Mouse (Mus musculus) small intestine, adult 2 months (tissue): Measurements from ENCODE around the gene 2310039H08Rik. TPM values are rescaled to one million over a fixed set of nuclear protein-coding genes. Genes with fewer than 3 reads are reported as not detected.

Experiments
- H3K27ac ChIP-seq: fragments of 200-500 bp; 2 replicates; pipeline ENCODE4 v1.5.1; 2012; ENCODE audit warnings: low read depth, low read length, control low read depth, inconsistent platforms; ENCODE audit not compliant: insufficient read depth
- H3K27me3 ChIP-seq: fragments of 200-500 bp; 2 replicates; pipeline ENCODE4 v1.6.1; 2012; ENCODE audit warnings: mild to moderate bottlenecking, moderate library complexity, low read length, inconsistent platforms; ENCODE audit not compliant: control insufficient read depth, insufficient read depth
- H3K36me3 ChIP-seq: fragments of 200-500 bp; 2 replicates; pipeline ENCODE4 v1.6.1; 2012; ENCODE audit warnings: mild to moderate bottlenecking, low read length, control low read depth, inconsistent platforms; ENCODE audit not compliant: control insufficient read depth, insufficient read depth
- H3K4me1 ChIP-seq: fragments of 200-500 bp; 2 replicates; pipeline ENCODE4 v1.6.1; 2012; ENCODE audit warnings: low read length, inconsistent platforms, mixed read lengths; ENCODE audit not compliant: control insufficient read depth, insufficient read depth, insufficient read length
- H3K4me3 ChIP-seq: fragments of 200-500 bp; 2 replicates; pipeline ENCODE4 v1.5.1; 2012; ENCODE audit warnings: low read depth, mild to moderate bottlenecking, control low read depth, inconsistent platforms, low read length, moderate library complexity
- CTCF ChIP-seq: fragments of 200-500 bp; IDR thresholded peaks from 2 replicates; pipeline ENCODE4 v1.5.1; 2012; ENCODE audit warnings: low read depth, mild to moderate bottlenecking, control low read depth, inconsistent platforms, low read length, moderate library complexity, mixed read lengths; ENCODE audit not compliant: insufficient replicate concordance, insufficient read length; ENCODE audit errors: extremely low read depth
- POLR2A ChIP-seq: fragments of 200-500 bp; IDR thresholded peaks from 2 replicates; pipeline ENCODE4 v1.6.1; 2012; ENCODE audit warnings: low read depth, mild to moderate bottlenecking, control low read depth, inconsistent platforms, low read length, moderate library complexity
- WGBS: fragments of 180-500 bp; shearing (Covaris S2); methylation state at CpG from one replicate; pipeline ENCODE4 v1.1.7; 2018; 5-methylcytosine and 5-hydroxymethylcytosine counted together
- polyA plus RNA-seq: library from polyadenylated mRNA; depleted of rRNA; stranded (reverse); fragments of >200 nt; gene quantifications from 2 replicates; pipeline ENCODE4 v1.2.3, GENCODE M21; 2012

The 2310039H08Rik gene
- polyA plus RNA-seq, 1 experiment: 107 TPM

GRCm38 (mm10) chr17:46773278-46774130 is 1.1 kb downstream of the 2310039H08Rik start:
- H3K27me3 ChIP-seq: no peaks in the 10 kb centered on the region
- peaks cover 31% of the 10 kb centered on the region for H3K36me3 ChIP-seq
- H3K4me1 ChIP-seq: no peaks in the 10 kb centered on the region; the same call in 1 of the 2 replicates
- TF ChIP-seq CTCF (peak; percentile 50; the same call in 1 of the 2 replicates), POLR2A (no peak)
- peak overlapping the region; percentile 79 for H3K4me3 ChIP-seq
- H3K27ac ChIP-seq: peak overlapping the region; percentile 50
- 7% methylated on average over 19 of the region's 20 CpGs for WGBS

- peaks cover 37% of the 10 kb centered on the region for H3K36me3 ChIP-seq
- H3K27me3 ChIP-seq: no peaks in the 10 kb centered on the region
- TF ChIP-seq POLR2A (no peak), CTCF (no peak)
- H3K27ac ChIP-seq: no peak overlapping the region
- no peak overlapping the region for H3K4me3 ChIP-seq
- 46% methylated on average over 2 of the region's 2 CpGs for WGBS
- no peaks in the 10 kb centered on the region; the same call in 1 of the 2 replicates for H3K4me1 ChIP-seq
These were observed 1.7 kb downstream of the 2310039H08Rik start for GRCm38 (mm10) chr17:46774131-46774472.

GRCm38 (mm10) chr17:46775070-46775469 is 2.6 kb downstream of the 2310039H08Rik start:
- Histone ChIP-seq H3K4me3 (no peak overlapping the region), H3K27ac (no peak overlapping the region), H3K36me3 (peaks cover 44% of the 10 kb centered on the region), H3K4me1 (no peaks in the 10 kb centered on the region; the same call in 1 of the 2 replicates), H3K27me3 (no peaks in the 10 kb centered on the region)
- 87% methylated on average over 9 of the region's 9 CpGs for WGBS
- no peak for TF ChIP-seq CTCF
- no peak for TF ChIP-seq POLR2A

- 27% methylated on average over 3 of the region's 3 CpGs for WGBS
- H3K27me3 ChIP-seq: no peaks in the 10 kb centered on the region
- no peak overlapping the region for H3K27ac ChIP-seq
- H3K4me3 ChIP-seq: no peak overlapping the region
- TF ChIP-seq CTCF (no peak), POLR2A (no peak)
- H3K4me1 ChIP-seq: no peaks in the 10 kb centered on the region; the same call in 1 of the 2 replicates
- H3K36me3 ChIP-seq: peaks cover 49% of the 10 kb centered on the region
These were observed 3.7 kb downstream of the 2310039H08Rik start for GRCm38 (mm10) chr17:46776087-46776486.

- TF ChIP-seq POLR2A (no peak), CTCF (no peak)
- H3K27me3 ChIP-seq: no peaks in the 10 kb centered on the region
- no peaks in the 10 kb centered on the region for H3K4me1 ChIP-seq
- peak overlapping the region; percentile 63 for H3K27ac ChIP-seq
- H3K36me3 ChIP-seq: peaks cover 32% of the 10 kb centered on the region
- peak overlapping the region; percentile 93 for H3K4me3 ChIP-seq
- 1% methylated on average over 11 of the region's 11 CpGs for WGBS
These were observed 9.4 kb downstream of the 2310039H08Rik start for GRCm38 (mm10) chr17:46781876-46782275.

- H3K4me1 ChIP-seq: no peaks in the 10 kb centered on the region
- H3K4me3 ChIP-seq: peak within 1 kb of the TSS; percentile 93
- TF ChIP-seq CTCF (peak; percentile 80; the same call in 1 of the 2 replicates), POLR2A (peak; percentile 79)
- H3K36me3 ChIP-seq: peaks cover 27% of the 10 kb centered on the region
- WGBS: under 1% methylated on average over 44 of the region's 44 CpGs
- peak within 1 kb of the TSS; percentile 84 for H3K27ac ChIP-seq
- no peaks in the 10 kb centered on the region for H3K27me3 ChIP-seq
These were observed 10.1 kb downstream of the 2310039H08Rik start, which contains the start of gene Rpl7l1 for GRCm38 (mm10) chr17:46782341-46783221. Gene Rpl7l1, minus strand, starts transcription at chr17:46782672.
